Mouse (Mus musculus) G1E (cell line): ENCODE results near the gene Lancl2.

Source experiments
- CTCF ChIP-seq: IDR thresholded peaks from 2 replicates; pipeline ENCODE4 v1.5.1; 2012; ENCODE audit warnings: low read depth, low read length, inconsistent platforms, mixed read lengths
- GATA1 ChIP-seq: IDR thresholded peaks from 2 replicates; pipeline ENCODE4 v1.6.1; 2012; ENCODE audit warnings: borderline replicate concordance, low read length, inconsistent platforms, mixed read lengths
- GATA2 ChIP-seq: IDR thresholded peaks from 2 replicates; pipeline ENCODE4 v1.6.1; 2012; ENCODE audit warnings: low read depth, low read length, inconsistent platforms, borderline replicate concordance
- POLR2AphosphoS5 ChIP-seq: IDR thresholded peaks from 2 replicates; pipeline ENCODE4 v1.6.1; 2012; ENCODE audit warnings: low read depth, low read length, inconsistent platforms; ENCODE audit not compliant: insufficient replicate concordance
- TAL1 ChIP-seq: conservative IDR thresholded peaks from 2 replicates; pipeline ENCODE4 v1.6.1; 2012; ENCODE audit warnings: low read depth, low read length, inconsistent platforms, mixed read lengths

DNA sequence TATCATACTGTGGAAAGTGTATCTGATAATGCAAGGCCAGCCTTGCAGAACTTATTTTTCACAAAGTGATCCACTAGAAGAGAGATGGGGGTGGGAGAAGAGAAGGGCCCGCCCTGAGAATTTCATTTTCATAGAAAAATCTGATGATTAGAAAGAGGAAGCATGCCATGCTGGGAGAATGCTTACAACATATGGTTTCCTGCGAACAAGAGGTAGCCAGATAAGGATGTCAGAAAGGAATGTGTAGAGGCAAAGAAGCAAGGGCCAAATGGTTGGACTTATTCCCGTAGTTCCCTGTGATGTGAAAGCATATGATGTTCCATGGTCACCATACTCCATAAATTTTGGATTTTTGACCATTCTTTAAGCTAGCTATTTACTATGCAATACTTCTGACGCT is 41.0 kb upstream of the Lancl2 start:
- TF ChIP-seq GATA1 (no peak), CTCF (no peak), POLR2AphosphoS5 (no peak), TAL1 (no peak), GATA2 (no peak)
